Mouse (Mus musculus) MEL (cell line): ENCODE measurements at regions not wholly inside any gene's neighbourhood (a gene's known extent, or its start where the extent isn't known, plus 50 kb on each side); places are given as distances from the start of the nearest gene placed in this dataset.

Source experiments
- DNase-seq: peaks from one replicate; pipeline ENCODE4 v3.0.0; 2011; ENCODE audit warnings: low read depth, low spot score
- H3K27ac ChIP-seq: 2 replicates; pipeline ENCODE4 v1.5.1; 2012; ENCODE audit warnings: low read depth, mild to moderate bottlenecking, control low read depth, low read length, moderate library complexity; ENCODE audit not compliant: control insufficient read depth
- H3K27me3 ChIP-seq, 2 experiments: fragments of 150-350 bp in 1 of 2; sonication (generic) in 1 of 2; 2 replicates each; pipeline ENCODE4 v1.6.1; 2012; ENCODE audit warnings: low read length in 2 of 2, mild to moderate bottlenecking in 2 of 2, improper control_type of control experiment in 1 of 2, moderate library complexity in 1 of 2; ENCODE audit not compliant: insufficient read depth in 2 of 2, control insufficient read depth in 1 of 2
- H3K36me3 ChIP-seq, 2 experiments: 2 replicates each; pipeline ENCODE4 v1.6.1; 2012 to 2014; ENCODE audit warnings: low read length in 2 of 2, improper control_type of control experiment in 1 of 2, inconsistent platforms in 1 of 2, mild to moderate bottlenecking in 1 of 2; ENCODE audit not compliant: insufficient read depth in 2 of 2, control insufficient read depth in 1 of 2
- H3K4me1 ChIP-seq, 2 experiments: fragments of 150-350 bp in 1 of 2; sonication (generic) in 1 of 2; 2 replicates each; pipeline ENCODE4 v1.6.1; 2012; ENCODE audit warnings: low read length in 2 of 2, improper control_type of control experiment in 1 of 2, mild to moderate bottlenecking in 1 of 2; ENCODE audit not compliant: insufficient read depth in 2 of 2, control insufficient read depth in 1 of 2
- H3K4me3 ChIP-seq, 2 experiments: fragments of 150-350 bp in 1 of 2; sonication (generic) in 1 of 2; 2 replicates each; pipeline ENCODE4 v1.5.1; 2012; ENCODE audit warnings: low read depth in 2 of 2, low read length in 2 of 2, mild to moderate bottlenecking in 2 of 2, moderate library complexity in 2 of 2, control low read depth in 1 of 2, improper control_type of control experiment in 1 of 2; ENCODE audit not compliant: control insufficient read depth in 1 of 2, insufficient read depth in 1 of 2
- H3K79me2 ChIP-seq: 2 replicates; pipeline ENCODE4 v1.6.1; 2012; ENCODE audit warnings: mild to moderate bottlenecking, low read length, moderate library complexity; ENCODE audit not compliant: control insufficient read depth, poor library complexity, insufficient read depth
- H3K9ac ChIP-seq: 2 replicates; pipeline ENCODE4 v1.6.1; 2012; ENCODE audit warnings: low read depth, mild to moderate bottlenecking, control low read depth, low read length, moderate library complexity; ENCODE audit not compliant: control insufficient read depth, poor library complexity, severe bottlenecking
- H3K9me3 ChIP-seq: fragments of 150-350 bp; sonication (generic); replicated peaks from 2 replicates; pipeline ENCODE4 v1.6.1; 2012; ENCODE audit warnings: mild to moderate bottlenecking, low read length, improper control_type of control experiment, moderate library complexity; ENCODE audit not compliant: insufficient read depth
- BHLHE40 ChIP-seq: IDR thresholded peaks from 2 replicates; pipeline ENCODE4 v1.6.1; 2012; ENCODE audit warnings: low read depth, mild to moderate bottlenecking, inconsistent platforms, low read length, improper control_type of control experiment, borderline replicate concordance
- CHD1 ChIP-seq: IDR thresholded peaks from 2 replicates; pipeline ENCODE4 v1.6.1; 2012; ENCODE audit warnings: low read depth, mild to moderate bottlenecking, inconsistent platforms, low read length, improper control_type of control experiment
- CTCF ChIP-seq, 3 experiments: IDR thresholded peaks in 2 of 3; conservative IDR thresholded peaks in 1 of 3; 2 replicates each; pipeline ENCODE4 v1.5.1; 2011 to 2012; ENCODE audit warnings: low read length in 3 of 3, low read depth in 2 of 3, mild to moderate bottlenecking in 2 of 3, improper control_type of control experiment in 1 of 3, inconsistent platforms in 1 of 3, mixed read lengths in 1 of 3, moderate library complexity in 1 of 3; ENCODE audit not compliant: control insufficient read depth in 1 of 3, insufficient read depth in 1 of 3, poor library complexity in 1 of 3, severe bottlenecking in 1 of 3
- E2F4 ChIP-seq: IDR thresholded peaks from 2 replicates; pipeline ENCODE4 v1.6.1; 2011; ENCODE audit warnings: low read depth, low read length, improper control_type of control experiment, borderline replicate concordance
- EP300 ChIP-seq, 2 experiments: IDR thresholded peaks; 2 replicates each; pipeline ENCODE4 v1.6.1; 2011; ENCODE audit warnings: improper control_type of control experiment in 2 of 2, low read length in 2 of 2, low read depth in 1 of 2, mild to moderate bottlenecking in 1 of 2
- ETS1 ChIP-seq: IDR thresholded peaks from 2 replicates; pipeline ENCODE4 v1.6.1; 2012; ENCODE audit warnings: low read depth, mild to moderate bottlenecking, inconsistent platforms, low read length, improper control_type of control experiment, moderate library complexity
- GABPA ChIP-seq: IDR thresholded peaks from 2 replicates; pipeline ENCODE4 v1.6.1; 2012; ENCODE audit warnings: low read depth, mild to moderate bottlenecking, inconsistent platforms, low read length, improper control_type of control experiment, moderate library complexity
- GATA1 ChIP-seq: IDR thresholded peaks from 2 replicates; pipeline ENCODE4 v1.6.1; 2011; ENCODE audit warnings: low read depth, low read length, improper control_type of control experiment
- MAFK ChIP-seq: IDR thresholded peaks from 2 replicates; pipeline ENCODE4 v1.6.1; 2011; ENCODE audit warnings: low read depth, mild to moderate bottlenecking, low read length, improper control_type of control experiment, borderline replicate concordance
- MAX ChIP-seq: IDR thresholded peaks from 2 replicates; pipeline ENCODE4 v1.6.1; 2011; ENCODE audit warnings: low read length, improper control_type of control experiment
- MXI1 ChIP-seq: IDR thresholded peaks from 2 replicates; pipeline ENCODE4 v1.6.1; 2011; ENCODE audit warnings: mild to moderate bottlenecking, low read depth, low read length, improper control_type of control experiment
- MYB ChIP-seq: IDR thresholded peaks from 2 replicates; pipeline ENCODE4 v1.6.1; 2011; ENCODE audit warnings: mild to moderate bottlenecking, low read depth, low read length, improper control_type of control experiment
- MYC ChIP-seq: IDR thresholded peaks from 2 replicates; pipeline ENCODE4 v1.6.1; 2011; ENCODE audit warnings: low read depth, mild to moderate bottlenecking, low read length, improper control_type of control experiment, moderate library complexity
- POLR2A ChIP-seq, 2 experiments: IDR thresholded peaks; 2 replicates each; pipeline ENCODE4 v1.6.1; 2011 to 2012; ENCODE audit warnings: low read length in 2 of 2, mild to moderate bottlenecking in 2 of 2, control low read depth in 1 of 2, improper control_type of control experiment in 1 of 2, low read depth in 1 of 2, moderate library complexity in 1 of 2; ENCODE audit not compliant: control insufficient read depth in 1 of 2, insufficient read depth in 1 of 2, poor library complexity in 1 of 2
- POLR2AphosphoS5 ChIP-seq: IDR thresholded peaks from 2 replicates; pipeline ENCODE4 v1.6.1; 2012; ENCODE audit warnings: low read depth, borderline replicate concordance, mild to moderate bottlenecking, inconsistent platforms, low read length, moderate library complexity, mixed read lengths
- RAD21 ChIP-seq: IDR thresholded peaks from 2 replicates; pipeline ENCODE4 v1.6.1; 2011; ENCODE audit warnings: mild to moderate bottlenecking, low read depth, low read length, improper control_type of control experiment
- RCOR1 ChIP-seq: IDR thresholded peaks from 2 replicates; pipeline ENCODE4 v1.6.1; 2012; ENCODE audit warnings: low read depth, mild to moderate bottlenecking, inconsistent platforms, low read length, improper control_type of control experiment
- SIN3A ChIP-seq: IDR thresholded peaks from 2 replicates; pipeline ENCODE4 v1.6.1; 2012; ENCODE audit warnings: low read length, improper control_type of control experiment, inconsistent platforms
- TAL1 ChIP-seq: IDR thresholded peaks from 2 replicates; pipeline ENCODE4 v1.6.1; 2012; ENCODE audit warnings: mild to moderate bottlenecking, inconsistent platforms, low read length, moderate library complexity, mixed read lengths
- TCF12 ChIP-seq: IDR thresholded peaks from 2 replicates; pipeline ENCODE4 v1.6.1; 2014; ENCODE audit warnings: low read depth, mild to moderate bottlenecking, inconsistent platforms, low read length, improper control_type of control experiment, moderate library complexity
- ZC3H11A ChIP-seq: IDR thresholded peaks from 2 replicates; pipeline ENCODE4 v1.6.1; 2012; ENCODE audit warnings: low read depth, mild to moderate bottlenecking, inconsistent platforms, low read length, improper control_type of control experiment
- ZMIZ1 ChIP-seq: IDR thresholded peaks from 2 replicates; pipeline ENCODE4 v1.6.1; 2012; ENCODE audit warnings: low read depth, mild to moderate bottlenecking, inconsistent platforms, low read length, improper control_type of control experiment, moderate library complexity

GRCm38 (mm10) chr12:71578912-71579311, 252.0 kb upstream of the Daam1 start:
- Histone ChIP-seq H3K27ac (no peak overlapping the region), H3K79me2 (no peaks in the 10 kb centered on the region), H3K36me3 (no peaks in the 10 kb centered on the region)
- DNase-seq = no peak
- TF ChIP-seq ZC3H11A (no peak), ZMIZ1 (no peak), EP300 (IDR thresholded peaks at IDR 0.05; ENCODE audit: low read depth in 1 of 2, low read length in 2 of 2) (no peak)
- TF ChIP-seq, all 39 proteins: peak for 0
- Histone ChIP-seq H3K4me1 (no peaks in the 10 kb centered on the region), H3K4me3 (no peak overlapping the region), H3K9ac (no peak overlapping the region), H3K27me3 (no peaks in the 10 kb centered on the region), H3K9me3 (no peaks in the 10 kb centered on the region)

- H3K79me2 ChIP-seq = no peaks in the 10 kb centered on the region
These were observed 250.2 kb upstream of the Daam1 start for GRCm38 (mm10) chr12:71580532-71581290.

GRCm38 (mm10) chr12:71584618-71585017, 246.3 kb upstream of the Daam1 start:
- no peak overlapping the region for H3K9ac ChIP-seq
- H3K27me3 ChIP-seq = no peaks in the 10 kb centered on the region
- no peaks in the 10 kb centered on the region for H3K9me3 ChIP-seq
- no peaks in the 10 kb centered on the region for H3K79me2 ChIP-seq
- TF ChIP-seq GABPA (no peak), MYB (no peak), ETS1 (no peak), CTCF (IDR thresholded peaks at IDR 0.05 in 2 of 3, conservative IDR thresholded peaks at IDR 0.05 in 1 of 3; ENCODE audit: control insufficient read depth in 1 of 3, insufficient read depth in 1 of 3, low read depth in 2 of 3, low read length in 3 of 3, poor library complexity in 1 of 3, severe bottlenecking in 1 of 3) (no peak), MYC (no peak), CHD1 (no peak), ZC3H11A (no peak), MXI1 (no peak), GATA1 (no peak), RAD21 (no peak), E2F4 (no peak), BHLHE40 (no peak), TCF12 (no peak)
- TF ChIP-seq, all 39 proteins: peak for 0
- no peak overlapping the region for H3K27ac ChIP-seq
- no peaks in the 10 kb centered on the region for H3K36me3 ChIP-seq
- H3K4me3 ChIP-seq = no peak overlapping the region
- no peaks in the 10 kb centered on the region for H3K4me1 ChIP-seq
- DNase-seq = no peak

More at GRCm38 (mm10) chr12:71580532-71581290, 250.2 kb upstream of the Daam1 start:
- no peaks in the 10 kb centered on the region for H3K27me3 ChIP-seq
- no peak overlapping the region for H3K4me3 ChIP-seq
- H3K36me3 ChIP-seq = no peaks in the 10 kb centered on the region
- no peak overlapping the region for H3K9ac ChIP-seq
- no peaks in the 10 kb centered on the region for H3K4me1 ChIP-seq
- TF ChIP-seq MAFK (no peak), ZMIZ1 (no peak), CTCF (IDR thresholded peaks at IDR 0.05 in 2 of 3, conservative IDR thresholded peaks at IDR 0.05 in 1 of 3; ENCODE audit: control insufficient read depth in 1 of 3, insufficient read depth in 1 of 3, low read depth in 2 of 3, low read length in 3 of 3, poor library complexity in 1 of 3, severe bottlenecking in 1 of 3) (no peak), ZC3H11A (no peak), CHD1 (no peak), SIN3A (no peak), POLR2AphosphoS5 (no peak), BHLHE40 (no peak), MAX (no peak), EP300 (IDR thresholded peaks at IDR 0.05; ENCODE audit: low read depth in 1 of 2, low read length in 2 of 2) (no peak), TAL1 (no peak), POLR2A (IDR thresholded peaks at IDR 0.05; ENCODE audit: control insufficient read depth in 1 of 2, insufficient read depth in 1 of 2, low read depth in 1 of 2, low read length in 2 of 2, poor library complexity in 1 of 2) (no peak), RCOR1 (no peak)
- no peak overlapping the region for H3K27ac ChIP-seq
- H3K9me3 ChIP-seq = no peaks in the 10 kb centered on the region
- DNase-seq = no peak
